Mouse (Mus musculus): ENCODE data around the gene Tmsb15l. TPM values are rescaled to one million over a fixed set of nuclear protein-coding genes. Genes with fewer than 3 reads are reported as not detected.

Gene Tmsb15l
- polyA plus RNA-seq (2017; shearing (Covaris generic)): 1.6 TPM

DNA sequence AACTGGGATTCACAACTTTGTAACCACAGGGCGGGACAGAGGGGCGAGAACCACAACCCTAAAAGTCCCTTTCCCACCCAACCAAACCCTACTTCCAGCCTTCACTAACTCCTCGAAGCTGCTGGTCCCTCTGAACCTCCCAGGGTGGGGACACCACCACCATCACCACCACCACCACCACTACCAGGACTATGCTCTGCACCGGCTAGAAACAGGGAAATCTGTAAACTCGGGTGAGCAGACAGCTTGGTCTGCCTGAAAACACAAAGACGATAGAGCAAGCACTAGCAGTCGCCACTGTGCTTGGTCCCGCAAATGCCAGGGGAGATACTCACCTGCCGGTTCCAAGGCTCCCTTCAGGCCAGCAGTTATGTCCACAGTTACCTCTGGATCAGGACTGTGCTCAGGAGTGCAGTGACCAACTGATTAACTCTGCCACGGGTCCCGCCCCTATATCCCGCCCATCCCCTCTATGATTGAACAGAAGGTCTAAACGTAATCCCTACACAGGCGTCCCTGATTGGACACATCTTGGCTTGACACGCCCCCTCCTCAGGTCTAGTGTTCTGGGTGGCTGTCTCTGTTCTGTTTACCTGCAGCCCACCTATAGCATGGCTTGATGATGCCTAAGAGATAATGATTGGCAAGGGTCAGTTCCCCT lies at the start of gene Tmsb15l, which contains the start of gene Tmsb15b1:
Tmsb15l (minus strand) TSS at position 446 of the 661 bp plus-strand sequence.
Tmsb15b1 (minus strand) TSS at position 451 of the 661 bp plus-strand sequence.

GRCm38 (mm10) chrX:136992978-136993547 lies 16.4 kb upstream of the Tmsb15l start, which contains the start of gene Zcchc18:
Gene Zcchc18 (plus strand): TSS chrX:136993155.

DNA sequence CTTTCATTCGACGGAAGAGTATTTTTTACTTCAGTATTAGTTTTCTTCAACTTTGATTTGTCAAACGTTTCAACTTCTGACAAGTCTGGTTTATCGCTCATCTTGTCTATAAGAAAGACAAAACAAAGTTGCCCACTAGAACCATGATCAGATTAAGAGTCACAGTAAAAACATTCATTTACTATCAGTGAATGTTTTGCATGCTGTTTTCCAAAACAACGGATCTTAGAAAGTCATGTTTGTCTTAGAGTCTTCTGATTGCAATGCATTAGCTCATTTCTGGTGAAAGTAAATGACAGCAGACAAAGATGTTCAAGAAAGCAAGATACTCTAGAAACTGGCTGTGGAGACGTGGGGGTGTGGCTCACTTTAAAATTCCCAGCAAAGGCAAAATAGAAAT lies 1.3 kb downstream of the Tmsb15l start, which contains the start of gene Tmsb15b2:
Tmsb15b2 (minus strand) TSS at position 101 of the 400 bp plus-strand sequence.

GRCm38 (mm10) chrX:136927031-136927430 lies 49.6 kb downstream of the Tmsb15l start, which contains the start of gene H2bfm:
Gene H2bfm (plus strand): TSS chrX:136927325.

Other genes with a start within 250 kb of the Tmsb15l start
- gene Morf4l2, start 233.2 kb downstream of the Tmsb15l start, polyA plus RNA-seq (2017; shearing (Covaris generic)): 169 TPM
- not detected for gene Glra4, start 196.7 kb downstream of the Tmsb15l start, polyA plus RNA-seq (2017; shearing (Covaris generic))
- 1.9 TPM for gene Plp1, start 154.2 kb downstream of the Tmsb15l start, polyA plus RNA-seq (2017; shearing (Covaris generic))
- not detected for gene Rab9b, start 108.1 kb downstream of the Tmsb15l start, polyA plus RNA-seq (2017; shearing (Covaris generic))
- not detected for gene H2bfm, start 49.5 kb downstream of the Tmsb15l start, polyA plus RNA-seq (2017; shearing (Covaris generic))
- gene Tmsb15b2, start 1.4 kb downstream of the Tmsb15l start, polyA plus RNA-seq (2017; shearing (Covaris generic)): 33.3 TPM
- gene Tmsb15b1, start within 50 bp of the Tmsb15l start, polyA plus RNA-seq (2017; shearing (Covaris generic)): 11.5 TPM
- 12.2 TPM for gene Zcchc18, start 16.3 kb upstream of the Tmsb15l start, polyA plus RNA-seq (2017; shearing (Covaris generic))
- gene Slc25a53, start 61.4 kb upstream of the Tmsb15l start, polyA plus RNA-seq (2017; shearing (Covaris generic)): 8.2 TPM
- 5.5 TPM for gene Fam199x, start 72.7 kb upstream of the Tmsb15l start, polyA plus RNA-seq (2017; shearing (Covaris generic))
- not detected for gene Esx1, start 145.2 kb upstream of the Tmsb15l start, polyA plus RNA-seq (2017; shearing (Covaris generic))